Mouse (Mus musculus) liver, adult 2 months (tissue): ENCODE measurements around the gene Tmbim1. TPM values are rescaled to one million over a fixed set of nuclear protein-coding genes. Genes with fewer than 3 reads are reported as not detected.

Source experiments
- DNase-seq: peaks from one replicate; pipeline ENCODE4 v3.0.0-alpha.2; 2011; ENCODE audit warnings: low read depth, low spot score; ENCODE audit errors: extremely low read depth
- H3K27ac ChIP-seq: fragments of 200-500 bp; replicated peaks from 2 replicates; pipeline ENCODE4 v1.5.1; 2012; ENCODE audit warnings: low read depth, mild to moderate bottlenecking, control low read depth, inconsistent platforms, low read length; ENCODE audit not compliant: insufficient read depth
- H3K27me3 ChIP-seq: fragments of 200-500 bp; 2 replicates; pipeline ENCODE4 v1.6.1; 2012; ENCODE audit warnings: mild to moderate bottlenecking, moderate library complexity, low read length, inconsistent platforms; ENCODE audit not compliant: control insufficient read depth, insufficient read depth
- H3K36me3 ChIP-seq: fragments of 200-500 bp; 2 replicates; pipeline ENCODE4 v1.6.1; 2012; ENCODE audit warnings: low read length, inconsistent platforms; ENCODE audit not compliant: control insufficient read depth, insufficient read depth
- H3K4me1 ChIP-seq: fragments of 200-500 bp; 2 replicates; pipeline ENCODE4 v1.6.1; 2011; ENCODE audit warnings: low read length; ENCODE audit not compliant: control insufficient read depth, insufficient read depth
- H3K4me3 ChIP-seq: fragments of 200-500 bp; 2 replicates; pipeline ENCODE4 v1.5.1; 2011; ENCODE audit warnings: low read depth, mild to moderate bottlenecking, control low read depth, low read length, moderate library complexity; ENCODE audit not compliant: insufficient read depth
- H3K79me2 ChIP-seq: fragments of 200-500 bp; 2 replicates; pipeline ENCODE4 v1.6.1; 2012; ENCODE audit warnings: inconsistent platforms, mild to moderate bottlenecking, low read length, moderate library complexity; ENCODE audit not compliant: control insufficient read depth, insufficient read depth
- H3K9ac ChIP-seq: fragments of 200-500 bp; 2 replicates; pipeline ENCODE4 v1.6.1; 2012; ENCODE audit warnings: low read depth, mild to moderate bottlenecking, control low read depth, inconsistent platforms, low read length
- CTCF ChIP-seq: fragments of 200-500 bp; IDR thresholded peaks from 2 replicates; pipeline ENCODE4 v1.5.1; 2011; ENCODE audit warnings: low read depth, low read length, control low read depth
- POLR2A ChIP-seq: fragments of 200-500 bp; IDR thresholded peaks from 2 replicates; pipeline ENCODE4 v1.6.1; 2011; ENCODE audit warnings: low read length, control low read depth; ENCODE audit not compliant: insufficient read depth; ENCODE audit errors: extremely low read depth
- WGBS: fragments of 180-500 bp; shearing (Covaris S2); methylation state at CpG from one replicate; pipeline ENCODE4 v1.1.7; 2018; 5-methylcytosine and 5-hydroxymethylcytosine counted together
- polyA plus RNA-seq: library from polyadenylated mRNA; depleted of rRNA; stranded (reverse); fragments of >200 nt; gene quantifications from 2 replicates; pipeline ENCODE4 v1.2.3, GENCODE M21; 2012
- total RNA-seq: library from RNA; depleted of rRNA; stranded (reverse); fragments of >200 nt; gene quantifications from 2 replicates; pipeline ENCODE4 v1.2.3, GENCODE M21; 2014

Gene Tmbim1
- total and polyA plus RNA-seq, 2 experiments: 26.1 to 101 TPM

DNA sequence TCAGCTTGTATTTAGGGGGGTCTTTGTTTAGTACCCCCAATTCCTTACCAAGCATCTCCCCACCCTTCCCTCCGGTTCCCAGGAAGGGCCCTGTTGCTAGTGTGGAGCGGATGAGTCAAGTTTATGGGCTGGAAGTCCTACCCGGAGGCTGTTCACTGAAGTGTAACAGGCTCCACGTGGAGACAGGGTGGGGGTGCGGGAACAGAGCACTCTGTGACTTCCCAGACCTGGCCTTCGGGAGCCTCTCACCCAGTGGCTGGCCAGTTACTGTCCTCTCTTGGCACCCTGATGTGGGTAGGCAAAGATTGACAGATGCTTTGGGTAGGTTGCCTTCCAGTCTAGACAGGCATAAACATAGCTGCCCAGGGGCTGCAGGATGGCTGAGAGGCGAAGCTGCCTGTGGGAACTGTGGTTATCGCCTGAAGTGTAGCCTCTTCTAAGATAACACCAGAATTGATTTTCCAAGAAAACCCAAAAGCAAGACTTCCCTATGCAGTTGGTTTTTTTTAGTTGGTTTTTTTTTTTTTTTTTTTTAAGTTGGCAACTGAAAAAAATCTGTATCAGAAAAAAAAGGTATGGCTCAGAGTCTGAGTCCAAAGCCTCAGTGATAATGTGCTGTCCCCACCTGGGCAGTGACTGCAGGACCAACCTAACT lies 27.4 kb downstream of the Tmbim1 start:
- Histone ChIP-seq H3K27ac (no peak overlapping the region), H3K79me2 (no peaks in the 10 kb centered on the region), H3K4me1 (no peaks in the 10 kb centered on the region; the same call in 1 of the 2 replicates), H3K9ac (no peak overlapping the region), H3K4me3 (no peak overlapping the region), H3K27me3 (no peaks in the 10 kb centered on the region), H3K36me3 (peaks cover 6% of the 10 kb centered on the region; the same call in 1 of the 2 replicates)
- no peak for TF ChIP-seq CTCF
- no peak for TF ChIP-seq POLR2A
- no peak for DNase-seq
- 58% methylated on average over 8 of the region's 8 CpGs for WGBS

DNA sequence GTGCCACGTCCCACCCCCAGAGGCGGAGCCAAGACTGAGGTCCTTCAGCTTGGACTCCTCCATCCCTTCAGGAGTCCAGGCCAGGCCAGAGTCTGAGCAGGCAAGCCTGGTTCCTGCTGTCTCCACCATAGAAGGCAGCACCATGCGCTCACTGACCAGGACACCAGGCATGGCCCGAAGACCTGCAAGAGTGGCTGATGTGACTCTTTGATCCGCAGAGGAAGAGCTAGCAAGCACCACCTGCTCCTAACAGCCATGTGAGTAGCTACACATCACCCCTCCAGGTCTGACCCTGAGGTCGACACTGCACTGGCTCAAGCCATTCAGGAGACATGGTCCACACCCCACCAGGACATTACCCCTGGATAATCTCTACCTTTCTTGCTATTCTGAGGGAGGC lies 28.4 kb downstream of the Tmbim1 start:
- no peaks in the 10 kb centered on the region; the same call in 1 of the 2 replicates for H3K4me1 ChIP-seq
- no peak overlapping the region for H3K4me3 ChIP-seq
- H3K27me3 ChIP-seq: no peaks in the 10 kb centered on the region
- no peak overlapping the region for H3K9ac ChIP-seq
- TF ChIP-seq CTCF (no peak), POLR2A (no peak)
- H3K36me3 ChIP-seq: peaks cover 6% of the 10 kb centered on the region; the same call in 1 of the 2 replicates
- no peak for DNase-seq
- no peaks in the 10 kb centered on the region for H3K79me2 ChIP-seq
- 80% methylated on average over 6 of the region's 6 CpGs for WGBS
- no peak overlapping the region for H3K27ac ChIP-seq

GRCm38 (mm10) chr1:74275015-74275414 lies 30.4 kb downstream of the Tmbim1 start:
- H3K27ac ChIP-seq: no peak overlapping the region
- no peak for TF ChIP-seq POLR2A
- no peak for TF ChIP-seq CTCF
- H3K27me3 ChIP-seq: no peaks in the 10 kb centered on the region
- H3K4me3 ChIP-seq: no peak overlapping the region
- H3K36me3 ChIP-seq: peaks cover 1% of the 10 kb centered on the region; the same call in 1 of the 2 replicates
- 57% methylated on average over 9 of the region's 9 CpGs for WGBS
- no peak for DNase-seq
- no peaks in the 10 kb centered on the region for H3K79me2 ChIP-seq
- no peak overlapping the region for H3K9ac ChIP-seq
- H3K4me1 ChIP-seq: no peaks in the 10 kb centered on the region; the same call in 1 of the 2 replicates

- Histone ChIP-seq H3K9ac (no peak overlapping the region), H3K36me3 (peaks cover 17% of the 10 kb centered on the region; the same call in 1 of the 2 replicates), H3K4me1 (no peaks in the 10 kb centered on the region; the same call in 1 of the 2 replicates), H3K79me2 (no peaks in the 10 kb centered on the region), H3K4me3 (no peak overlapping the region), H3K27me3 (no peaks in the 10 kb centered on the region), H3K27ac (no peak overlapping the region)
- DNase-seq: no peak
- no peak for TF ChIP-seq CTCF
- TF ChIP-seq POLR2A: no peak
- 50% methylated on average over 4 of the region's 4 CpGs for WGBS
Observed at GRCm38 (mm10) chr1:74271659-74272058, 33.8 kb downstream of the Tmbim1 start.

DNA sequence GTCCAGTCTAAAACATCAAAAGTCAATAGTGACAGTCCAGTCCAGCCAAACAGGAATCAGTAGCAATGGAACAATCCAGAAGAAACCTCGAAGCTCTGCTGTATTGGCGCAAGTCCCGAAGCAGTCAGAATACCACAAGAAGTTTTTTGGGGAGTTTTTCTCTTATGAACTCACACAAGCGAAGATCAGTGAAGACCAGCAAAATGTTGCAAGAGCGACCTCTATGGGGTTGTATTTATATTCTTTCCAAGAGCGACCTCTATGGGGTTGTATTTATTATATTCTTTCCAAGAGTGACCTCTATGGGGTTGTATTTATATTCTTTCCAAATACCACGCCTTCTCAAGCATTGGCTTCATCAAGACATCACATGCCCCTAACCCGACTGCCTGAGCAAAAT lies 36.7 kb downstream of the Tmbim1 start:
- H3K79me2 ChIP-seq: no peaks in the 10 kb centered on the region
- TF ChIP-seq CTCF (no peak), POLR2A (no peak)
- no peaks in the 10 kb centered on the region for H3K27me3 ChIP-seq
- H3K4me3 ChIP-seq: no peak overlapping the region
- H3K27ac ChIP-seq: no peak overlapping the region
- DNase-seq: no peak
- H3K4me1 ChIP-seq: no peaks in the 10 kb centered on the region
- 87% methylated on average over 8 of the region's 8 CpGs for WGBS
- peaks cover 37% of the 10 kb centered on the region for H3K36me3 ChIP-seq
- no peak overlapping the region for H3K9ac ChIP-seq

GRCm38 (mm10) chr1:74262510-74262909 lies 42.9 kb downstream of the Tmbim1 start:
- no peak overlapping the region for H3K4me3 ChIP-seq
- peaks cover 63% of the 10 kb centered on the region for H3K36me3 ChIP-seq
- TF ChIP-seq CTCF: no peak
- TF ChIP-seq POLR2A: no peak
- no peaks in the 10 kb centered on the region; the same call in 1 of the 2 replicates for H3K4me1 ChIP-seq
- H3K79me2 ChIP-seq: no peaks in the 10 kb centered on the region
- no peak for DNase-seq
- no peak overlapping the region for H3K9ac ChIP-seq
- no peaks in the 10 kb centered on the region for H3K27me3 ChIP-seq
- H3K27ac ChIP-seq: no peak overlapping the region
- WGBS: 75% methylated on average over 6 of the region's 6 CpGs
